Mouse (Mus musculus): Measurements from ENCODE around the gene Trim40.

Trim40 gene

GRCm38 (mm10) chr17:36836874-36837647 is 52.9 kb downstream of the Trim40 start, which contains the start of gene Trim26:
Gene Trim26, plus strand, starts transcription at chr17:36837134.
- peak; percentile 98 for DNase-seq

- no peak for DNase-seq
These were observed 53.5 kb downstream of the Trim40 start for GRCm38 (mm10) chr17:36836427-36836812.

- DNase-seq, result peak; percentile 52 to 66
These were observed 54.1 kb downstream of the Trim40 start for GRCm38 (mm10) chr17:36835591-36836426.

GRCm38 (mm10) chr17:36832694-36833093 is 57.2 kb downstream of the Trim40 start:
- DNase-seq, result no peak
